Mouse (Mus musculus) ES-Bruce4 (cell line): ENCODE data around the gene Dab2ip.

ENCODE experiments used
- CTCF ChIP-seq: IDR thresholded peaks from one replicate; pipeline ENCODE4 v1.8.1; 2011; ENCODE audit warnings: low read depth, low read length
- POLR2A ChIP-seq: IDR thresholded peaks from one replicate; pipeline ENCODE4 v1.8.1; 2011; ENCODE audit warnings: low read length; ENCODE audit not compliant: insufficient read depth

GRCm38 (mm10) chr2:35756467-35756866, 198.4 kb downstream of the Dab2ip start:
- TF ChIP-seq POLR2A (no peak), CTCF (no peak)
